Mouse (Mus musculus) embryonic facial prominence, embryonic 11.5 days (tissue): ENCODE results near the gene Slc19a2. TPM values are rescaled to one million over a fixed set of nuclear protein-coding genes. Genes with fewer than 3 reads are reported as not detected.
"Not testable (repeated sequence)": the region's sequence is repeated elsewhere in the genome, so short reads cannot be mapped to it uniquely, and the experiment has no call there.

Experiments
- ATAC-seq: fragments of 200-750 bp; cut with Nextera tagmentation; replicated peaks from 2 replicates; pipeline ENCODE4 v1.8.0; 2017; ENCODE audit warnings: low read depth; ENCODE audit not compliant: insufficient number of reproducible peaks, low FRiP score, low TSS enrichment
- DNase-seq: peaks from one replicate; pipeline ENCODE4 v3.0.0-alpha.2; 2015; ENCODE audit warnings: low spot score
- H3K27ac ChIP-seq: fragments of 300-500 bp; sonication (generic); replicated peaks from 2 replicates; pipeline ENCODE4 v1.5.1; 2014; ENCODE audit warnings: mild to moderate bottlenecking, low read depth, low read length, control low read depth
- H3K27me3 ChIP-seq: fragments of 300-500 bp; sonication (generic); 2 replicates; pipeline ENCODE4 v1.6.1; 2014; ENCODE audit warnings: mild to moderate bottlenecking, low read length, moderate library complexity, mixed read lengths; ENCODE audit not compliant: control insufficient read depth, insufficient read depth
- H3K36me3 ChIP-seq: fragments of 300-500 bp; sonication (generic); replicated peaks from 2 replicates; pipeline ENCODE4 v1.6.1; 2014; ENCODE audit warnings: low read depth, mild to moderate bottlenecking, low read length, moderate library complexity, mixed read lengths; ENCODE audit not compliant: control insufficient read depth, insufficient read depth
- H3K4me1 ChIP-seq: fragments of 300-500 bp; sonication (generic); 2 replicates; pipeline ENCODE4 v1.6.1; 2014; ENCODE audit warnings: low read length, mixed read lengths; ENCODE audit not compliant: control insufficient read depth, insufficient read depth
- H3K4me2 ChIP-seq: fragments of 300-500 bp; sonication (generic); 2 replicates; pipeline ENCODE4 v1.6.1; 2014; ENCODE audit warnings: low read depth, mild to moderate bottlenecking, control low read depth, low read length, moderate library complexity
- H3K4me3 ChIP-seq: fragments of 300-500 bp; sonication (generic); 2 replicates; pipeline ENCODE4 v1.5.1; 2014; ENCODE audit warnings: low read depth, low read length, control low read depth
- H3K9ac ChIP-seq: fragments of 300-500 bp; sonication (generic); replicated peaks from 2 replicates; pipeline ENCODE4 v1.6.1; 2014; ENCODE audit warnings: mild to moderate bottlenecking, control low read depth, low read length
- H3K9me3 ChIP-seq: fragments of 300-500 bp; sonication (generic); replicated peaks from 2 replicates; pipeline ENCODE4 v1.6.1; 2016; ENCODE audit warnings: mild to moderate bottlenecking, low read length, inconsistent platforms, mixed read lengths; ENCODE audit not compliant: control insufficient read depth
- WGBS: fragments of 180-500 bp; shearing (Covaris S2); extraction: QIAGEN DNeasy Blood & Tissue Kit; methylation state at CpG from one replicate; pipeline ENCODE4 v1.1.7; 2014; 5-methylcytosine and 5-hydroxymethylcytosine counted together
- polyA plus RNA-seq: library from polyadenylated mRNA; unstranded; fragments of >200 nt; fragmentation: Nextera tagmentation; extraction: Ambion mirVana; gene quantifications from 2 replicates; pipeline ENCODE4 v1.2.1, GENCODE M21; 2014

Gene Slc19a2
- polyA plus RNA-seq, 1 experiment from 2014 or later: 10.5 TPM

GRCm38 (mm10) chr1:164217791-164218685 is 30.8 kb upstream of the Slc19a2 start:
- Histone ChIP-seq H3K36me3 (no peaks in the 10 kb centered on the region), H3K9me3 (no peaks in the 10 kb centered on the region), H3K27me3 (no peaks in the 10 kb centered on the region), H3K27ac (no peak overlapping the region), H3K4me2 (no peak overlapping the region), H3K4me1 (no peaks in the 10 kb centered on the region), H3K4me3 (no peak overlapping the region), H3K9ac (no peak overlapping the region)
- DNase-seq (no peak), ATAC-seq (no peak)
- WGBS: 43% methylated on average over 15 of the region's 15 CpGs

GRCm38 (mm10) chr1:164220261-164220660 is 28.6 kb upstream of the Slc19a2 start:
- Histone ChIP-seq H3K36me3 (no peaks in the 10 kb centered on the region), H3K4me3 (no peak overlapping the region), H3K4me1 (no peaks in the 10 kb centered on the region), H3K9ac (no peak overlapping the region), H3K4me2 (no peak overlapping the region), H3K9me3 (no peaks in the 10 kb centered on the region), H3K27me3 (no peaks in the 10 kb centered on the region), H3K27ac (no peak overlapping the region)
- DNase-seq (no peak), ATAC-seq (no peak)
- 84% methylated on average over 4 of the region's 4 CpGs for whole genome bisulfite sequencing

GRCm38 (mm10) chr1:164223089-164223488 is 25.8 kb upstream of the Slc19a2 start:
- ATAC-seq (no peak), DNase-seq (no peak)
- Histone ChIP-seq H3K27ac (no peak overlapping the region), H3K36me3 (no peaks in the 10 kb centered on the region), H3K4me1 (no peaks in the 10 kb centered on the region), H3K9me3 (no peaks in the 10 kb centered on the region), H3K9ac (no peak overlapping the region), H3K4me3 (no peak overlapping the region), H3K27me3 (no peaks in the 10 kb centered on the region), H3K4me2 (no peak overlapping the region)

- WGBS: 87% methylated on average over 2 of the region's 4 CpGs
- ATAC-seq: not testable (repeated sequence)
These were observed 16.8 kb upstream of the Slc19a2 start for GRCm38 (mm10) chr1:164231937-164232570.

GRCm38 (mm10) chr1:164233447-164233846 is 15.4 kb upstream of the Slc19a2 start:
- 80% methylated on average over 1 of the region's 1 CpGs for WGBS
- ATAC-seq: no peak
- H3K9ac ChIP-seq: no peak overlapping the region
- H3K4me1 ChIP-seq: no peaks in the 10 kb centered on the region
- no peaks in the 10 kb centered on the region for H3K9me3 ChIP-seq
- H3K27me3 ChIP-seq: no peaks in the 10 kb centered on the region
- H3K36me3 ChIP-seq: no peaks in the 10 kb centered on the region
- DNase-seq: no peak
- no peak overlapping the region for H3K4me2 ChIP-seq
- no peak overlapping the region for H3K27ac ChIP-seq
- H3K4me3 ChIP-seq: no peak overlapping the region

More at GRCm38 (mm10) chr1:164231937-164232570, 16.8 kb upstream of the Slc19a2 start:
- H3K9me3 ChIP-seq, H3K4me3 ChIP-seq, H3K9ac ChIP-seq, H3K4me2 ChIP-seq, H3K27ac ChIP-seq, H3K27me3 ChIP-seq, H3K4me1 ChIP-seq, DNase-seq, H3K36me3 ChIP-seq: not testable (repeated sequence)

- ATAC-seq: no peak
- Histone ChIP-seq H3K27ac (no peak overlapping the region), H3K9me3 (no peaks in the 10 kb centered on the region), H3K4me3 (no peak overlapping the region), H3K9ac (no peak overlapping the region), H3K27me3 (no peaks in the 10 kb centered on the region), H3K4me2 (no peak overlapping the region), H3K36me3 (no peaks in the 10 kb centered on the region), H3K4me1 (no peaks in the 10 kb centered on the region)
- DNase-seq: no peak
- 59% methylated on average over 7 of the region's 7 CpGs for WGBS
These were observed 13.8 kb upstream of the Slc19a2 start for GRCm38 (mm10) chr1:164235078-164235477.

GRCm38 (mm10) chr1:164236078-164236477 is 12.8 kb upstream of the Slc19a2 start:
- Histone ChIP-seq H3K27ac (no peak overlapping the region), H3K4me3 (no peak overlapping the region), H3K9me3 (no peaks in the 10 kb centered on the region), H3K36me3 (no peaks in the 10 kb centered on the region), H3K4me1 (no peaks in the 10 kb centered on the region), H3K4me2 (no peak overlapping the region), H3K27me3 (no peaks in the 10 kb centered on the region), H3K9ac (no peak overlapping the region)
- no peak for ATAC-seq
- DNase-seq: no peak
- WGBS: 65% methylated on average over 7 of the region's 7 CpGs

- ATAC-seq: no peak
- no peaks in the 10 kb centered on the region for H3K9me3 ChIP-seq
- WGBS: 80% methylated on average over 2 of the region's 2 CpGs
- H3K27me3 ChIP-seq: no peaks in the 10 kb centered on the region
- H3K27ac ChIP-seq: no peak overlapping the region
- no peaks in the 10 kb centered on the region for H3K36me3 ChIP-seq
- H3K9ac ChIP-seq: no peak overlapping the region
- DNase-seq: no peak
- no peak overlapping the region for H3K4me2 ChIP-seq
- no peaks in the 10 kb centered on the region for H3K4me1 ChIP-seq
- H3K4me3 ChIP-seq: no peak overlapping the region
These were observed 7.4 kb upstream of the Slc19a2 start for GRCm38 (mm10) chr1:164241494-164241893.
